Mouse (Mus musculus) frontal cortex, postnatal 14 days (tissue): Measurements from ENCODE around the gene Olfr694.
"Not testable (repeated sequence)": the region's sequence is repeated elsewhere in the genome, so short reads cannot be mapped to it uniquely, and the experiment has no call there.

Source experiments
- DNase-seq, 2 experiments: peaks; one replicate each; pipeline ENCODE4 v3.0.0; 2022; ENCODE audit warnings: low spot score in 2 of 2

The Olfr694 gene

DNA sequence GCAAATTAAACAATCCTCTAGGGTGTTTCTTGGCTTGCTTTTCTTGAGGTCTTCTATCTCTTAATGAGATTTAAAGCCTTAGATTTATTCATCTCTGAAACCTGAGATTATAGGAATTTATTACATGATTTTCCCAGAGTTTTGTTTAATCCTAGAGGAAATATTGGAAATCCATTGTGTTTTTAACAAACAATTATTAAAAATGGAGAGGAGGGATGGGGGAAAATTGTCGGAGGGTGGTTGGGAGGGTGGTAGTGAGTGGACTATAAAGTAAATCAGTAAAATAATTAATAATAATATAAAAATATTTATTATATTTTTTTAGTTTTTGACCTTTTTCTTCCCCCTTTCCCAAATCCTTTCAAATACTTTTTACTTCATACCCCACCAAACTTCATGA lies at the start of gene Olfr694:
Gene Olfr694, minus strand, starts transcription at position 101 of the 400 bp plus-strand sequence.
- DNase-seq = no peak

DNA sequence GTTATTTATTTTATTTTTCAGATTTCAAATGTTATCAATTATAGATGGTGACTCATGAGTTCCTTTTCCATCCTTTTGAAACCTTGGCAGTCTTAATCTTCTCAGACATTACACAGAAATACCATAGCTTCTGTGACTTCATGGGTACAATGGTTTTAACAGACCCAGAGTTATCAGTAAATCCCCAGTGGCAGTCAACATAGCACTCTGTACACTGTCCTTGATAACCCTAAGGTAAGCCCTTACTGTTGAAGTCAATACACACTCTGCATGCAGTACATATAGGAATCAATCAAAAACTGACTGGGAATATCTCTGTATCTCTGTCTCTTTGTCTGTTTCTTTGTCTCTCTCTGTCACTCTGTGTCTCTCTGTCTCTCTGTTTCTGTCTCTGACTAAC lies 45.4 kb upstream of the Olfr694 start:
- no peak for DNase-seq

DNA sequence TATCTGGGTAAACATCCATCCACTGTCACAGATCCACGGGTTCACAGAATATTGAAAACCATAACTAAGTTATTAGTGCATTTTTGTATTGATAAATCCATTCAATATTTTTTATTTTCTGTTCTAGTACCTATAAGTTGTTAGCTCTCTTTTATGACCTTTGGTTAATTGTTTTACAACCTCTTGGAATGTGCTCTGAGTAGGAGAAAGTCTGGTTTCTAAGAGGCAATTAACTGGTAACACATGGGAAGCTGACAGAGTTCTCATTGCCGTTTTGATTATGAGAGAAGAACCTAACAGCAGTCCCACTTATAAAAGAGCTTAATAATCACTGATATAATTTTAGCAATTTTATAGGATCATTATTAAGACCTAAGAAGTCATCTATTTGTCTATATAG lies 42.1 kb upstream of the Olfr694 start:
- no peak for DNase-seq

DNA sequence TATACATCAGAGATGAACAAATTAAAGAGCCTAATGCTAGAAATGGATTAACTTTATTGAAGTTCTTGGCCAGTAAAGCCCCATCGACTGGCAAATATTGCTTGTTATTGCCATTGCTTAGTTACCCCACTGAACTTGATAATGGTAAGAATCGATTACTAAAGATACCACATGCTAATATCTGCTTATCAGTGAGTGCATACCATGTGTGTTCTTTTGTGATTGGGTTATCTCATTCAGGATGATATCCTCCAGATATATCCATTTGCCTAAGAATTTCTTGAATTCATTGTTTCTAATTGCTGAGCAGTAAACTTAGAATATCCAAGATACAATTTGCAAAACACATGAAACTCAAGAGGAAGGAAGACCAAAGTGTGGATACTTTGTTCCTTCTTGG lies 34.0 kb upstream of the Olfr694 start:
- not testable (repeated sequence) for DNase-seq

DNA sequence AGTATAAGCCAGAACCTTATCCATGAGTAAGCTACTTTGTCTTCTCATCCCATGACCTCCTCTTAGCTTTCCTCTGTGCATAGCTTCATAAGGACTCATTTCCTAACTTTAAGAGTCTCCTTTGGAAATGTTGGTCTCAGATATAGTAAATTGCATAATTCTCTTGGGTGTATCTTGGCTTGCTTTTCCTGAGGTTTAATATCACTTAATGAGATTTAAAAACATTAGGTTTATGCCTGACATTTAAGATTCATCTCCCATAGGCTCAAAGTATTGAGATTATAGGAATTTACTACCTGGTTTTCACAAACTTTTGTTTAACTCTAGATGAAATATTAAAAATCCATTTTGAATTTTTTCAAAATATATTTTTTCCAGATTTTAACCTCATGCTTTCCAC lies 24.7 kb upstream of the Olfr694 start, which contains the start of gene Olfr695:
Gene Olfr695, minus strand, starts transcription at position 101 of the 400 bp plus-strand sequence.
- no peak for DNase-seq

DNA sequence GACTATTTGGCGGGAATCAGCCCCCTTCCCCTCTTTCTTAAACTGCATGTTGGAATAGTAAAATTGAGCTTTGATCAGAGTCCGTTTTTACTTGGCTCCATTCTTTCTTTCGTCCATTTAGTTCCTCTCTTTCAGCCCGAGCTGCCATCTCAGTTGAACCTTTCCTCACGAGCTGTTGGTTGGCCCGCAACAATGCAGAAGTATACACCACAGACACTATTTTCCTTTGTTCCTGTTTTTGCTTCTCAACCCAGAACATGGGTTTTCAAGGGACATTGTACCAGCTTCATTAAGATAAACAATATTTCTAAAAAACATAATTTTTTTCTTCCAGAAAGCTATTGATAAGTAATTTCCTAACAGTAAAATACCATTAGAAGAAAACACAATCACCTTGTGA lies 19.8 kb upstream of the Olfr694 start:
- no peak for DNase-seq

DNA sequence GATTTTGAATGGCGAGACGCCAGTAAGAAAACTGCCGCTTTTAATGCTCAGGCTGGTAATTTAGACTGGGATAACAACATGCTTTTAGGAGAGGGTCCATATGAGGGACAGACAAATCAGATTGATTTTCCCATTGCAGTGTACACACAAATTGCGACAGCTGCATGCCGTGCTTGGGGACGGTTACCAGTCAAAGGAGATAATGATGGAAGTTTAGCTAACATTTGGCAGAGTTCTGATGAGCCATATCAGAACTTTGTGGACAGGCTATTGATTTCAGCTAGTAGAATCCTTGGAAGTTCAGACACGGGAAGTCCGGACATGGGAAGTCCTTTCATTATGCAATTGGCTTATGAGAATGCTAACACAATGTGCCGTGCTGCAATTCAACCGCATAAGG lies 16.1 kb upstream of the Olfr694 start:
- DNase-seq = not testable (repeated sequence)

DNA sequence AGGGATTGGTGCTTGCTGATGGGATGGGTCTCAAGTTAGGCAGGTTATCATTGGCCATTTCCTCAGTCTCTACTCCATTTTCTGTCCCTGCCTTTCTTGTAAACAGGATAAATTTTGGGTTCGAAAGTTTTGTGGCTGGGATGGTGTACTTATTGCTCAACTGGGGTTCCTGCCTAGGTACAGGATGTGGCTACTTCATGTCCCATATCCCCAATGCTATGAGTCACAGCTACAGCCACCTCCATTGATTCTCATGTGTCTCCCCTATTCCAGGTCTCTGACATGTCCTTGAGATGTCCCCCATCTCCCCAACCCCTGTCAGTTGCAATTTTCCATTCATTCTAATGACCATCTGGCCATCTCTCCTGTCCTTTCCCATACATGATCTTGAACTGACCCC lies 5.3 kb upstream of the Olfr694 start:
- DNase-seq = no peak

DNA sequence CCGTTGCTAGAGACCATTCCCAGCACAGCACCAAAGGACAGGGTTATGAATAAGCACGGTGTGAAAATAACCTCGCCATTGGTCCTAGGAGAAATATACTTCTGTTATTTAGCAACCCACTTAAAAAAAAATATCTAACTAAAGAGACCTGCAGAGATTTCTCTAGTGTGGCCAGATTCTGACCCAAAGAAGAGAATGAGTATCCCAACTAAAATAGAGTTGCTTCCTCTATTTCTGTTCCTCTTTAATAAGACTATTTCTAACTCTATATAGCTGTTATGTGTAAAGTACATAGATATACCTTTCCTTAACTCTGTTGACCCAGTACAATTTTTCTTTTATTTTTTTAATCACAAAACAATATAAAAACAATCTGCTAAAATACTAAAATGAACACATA lies 1.4 kb upstream of the Olfr694 start:
- no peak for DNase-seq

DNA sequence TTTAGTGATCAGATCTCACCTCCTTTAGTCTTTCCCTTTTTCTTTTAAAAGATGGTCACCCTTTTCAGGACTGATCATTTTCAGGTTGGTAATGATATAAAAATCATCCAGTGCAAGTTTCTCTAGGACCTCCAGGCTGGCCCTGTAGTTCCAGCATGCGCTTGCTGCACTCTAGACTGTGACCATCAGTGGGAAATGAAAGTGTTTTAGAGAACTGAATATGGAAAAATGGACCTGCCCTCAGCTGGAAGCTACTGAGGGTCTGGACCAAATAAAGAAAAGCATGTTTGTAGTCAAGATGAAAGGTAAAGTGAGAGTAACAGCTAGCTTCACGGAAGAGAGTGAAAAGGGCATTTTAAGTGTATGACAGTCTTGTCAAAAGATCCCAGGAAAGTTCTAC lies 6.2 kb downstream of the Olfr694 start:
- no peak for DNase-seq

DNA sequence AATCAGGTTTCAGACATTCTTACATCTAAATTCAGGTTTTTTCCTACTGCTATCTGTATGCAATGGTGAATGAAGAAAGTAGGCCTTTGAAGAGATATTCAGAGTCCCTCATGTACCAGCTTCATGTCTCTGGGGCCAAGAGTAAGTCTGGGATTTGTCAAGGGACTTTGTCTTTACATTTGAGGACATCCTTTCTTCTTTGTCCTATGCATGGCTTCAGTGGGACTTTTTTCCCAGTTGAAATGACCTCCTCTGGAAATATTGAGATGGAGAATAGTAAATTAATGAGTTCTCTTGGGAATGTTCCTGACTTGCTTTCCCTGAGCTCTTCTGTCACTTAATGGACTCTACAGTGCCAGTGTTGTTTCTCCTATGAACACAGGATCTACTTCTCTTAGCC lies 11.1 kb downstream of the Olfr694 start, which contains the start of gene Olfr693:
Gene Olfr693, minus strand, starts transcription at position 101 of the 400 bp plus-strand sequence.
- no peak for DNase-seq

DNA sequence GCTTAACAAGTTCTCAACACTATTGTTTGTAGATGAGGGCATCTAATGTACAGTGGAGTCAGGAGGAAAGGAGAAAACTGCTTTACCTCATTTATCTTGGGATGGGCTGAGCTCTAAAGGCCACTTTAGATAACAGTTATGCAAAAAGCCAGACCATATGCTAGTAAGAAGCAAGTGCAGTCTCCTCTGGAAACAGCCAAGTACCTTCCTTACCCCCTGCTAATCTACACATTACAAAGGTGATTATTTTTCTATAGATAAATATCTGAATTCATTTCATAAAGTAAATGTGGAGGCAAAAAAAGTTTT lies 39.3 kb downstream of the Olfr694 start:
- no peak for DNase-seq

DNA sequence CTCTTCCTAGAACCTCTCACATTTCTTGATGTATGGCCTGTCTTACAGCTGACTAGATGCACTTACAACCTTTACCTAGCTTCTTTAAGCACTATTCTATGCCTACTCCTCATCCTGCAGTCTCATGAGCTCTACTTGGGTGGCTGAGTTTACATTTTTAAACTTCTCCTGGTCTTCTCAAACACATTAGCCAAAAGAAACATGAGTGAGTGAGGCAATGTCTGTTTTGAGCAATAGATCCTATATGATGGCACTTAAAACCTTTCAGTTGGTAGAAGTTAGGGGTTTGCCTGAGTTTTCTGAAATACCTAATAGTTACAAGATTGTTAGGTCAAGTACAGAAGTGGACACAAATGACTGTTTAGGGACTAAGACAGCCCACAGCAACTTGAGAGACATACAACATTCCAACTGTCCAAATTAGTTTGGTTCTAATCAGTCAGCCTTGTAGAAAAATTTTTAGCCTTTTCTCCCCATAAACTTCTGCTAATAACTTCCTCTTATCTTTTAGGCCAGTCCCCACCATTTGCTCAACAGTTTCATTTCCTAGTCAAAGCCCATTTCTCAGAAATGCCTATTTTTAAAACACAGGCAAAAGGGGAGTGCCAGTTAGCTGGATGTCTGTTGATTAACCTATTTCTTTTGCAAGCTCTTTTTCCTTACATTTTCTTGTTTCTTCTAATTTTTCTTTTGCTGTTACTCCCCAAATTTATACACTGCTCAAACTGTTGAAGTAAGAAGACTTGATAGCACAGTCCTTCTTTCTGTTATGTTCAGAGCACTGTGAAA lies 39.9 kb downstream of the Olfr694 start:
- no peak for DNase-seq

DNA sequence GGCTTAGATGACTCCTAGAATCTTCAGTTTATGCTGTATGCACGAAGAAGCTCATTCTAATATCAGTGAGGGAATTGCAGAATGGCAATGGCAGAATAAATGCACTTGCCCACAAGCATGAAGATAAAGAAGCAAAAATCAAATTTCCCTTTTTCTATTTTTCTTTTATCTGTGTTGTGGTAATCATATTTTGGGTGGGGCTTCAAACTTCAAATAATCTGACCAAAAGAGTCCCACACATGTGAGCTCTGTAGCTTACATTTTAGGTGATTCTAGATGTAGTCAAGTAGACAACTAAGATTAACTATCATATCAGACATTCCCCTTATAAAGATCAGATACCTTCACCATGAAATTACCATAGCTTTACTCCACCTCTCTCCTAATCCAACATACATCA lies 41.8 kb downstream of the Olfr694 start:
- DNase-seq = no peak

DNA sequence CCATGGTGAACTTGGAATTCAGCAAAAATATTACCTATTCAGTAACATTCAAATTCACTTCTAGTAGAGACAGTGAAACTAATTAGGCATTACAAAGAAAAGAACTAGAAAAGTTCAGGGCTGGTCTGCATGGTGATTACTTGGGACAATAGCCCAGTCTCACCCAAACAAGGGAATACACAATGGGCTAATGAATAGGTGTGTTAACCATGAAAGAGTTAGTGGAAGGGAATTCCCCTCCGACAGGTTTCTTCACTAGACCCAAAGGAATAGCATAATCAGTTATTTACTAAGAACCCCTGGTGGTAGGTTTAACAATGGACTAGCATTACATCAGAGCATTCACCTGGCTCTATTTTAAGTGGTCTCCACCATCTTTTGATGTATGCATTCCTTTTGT lies 46.4 kb downstream of the Olfr694 start:
- DNase-seq = no peak

DNA sequence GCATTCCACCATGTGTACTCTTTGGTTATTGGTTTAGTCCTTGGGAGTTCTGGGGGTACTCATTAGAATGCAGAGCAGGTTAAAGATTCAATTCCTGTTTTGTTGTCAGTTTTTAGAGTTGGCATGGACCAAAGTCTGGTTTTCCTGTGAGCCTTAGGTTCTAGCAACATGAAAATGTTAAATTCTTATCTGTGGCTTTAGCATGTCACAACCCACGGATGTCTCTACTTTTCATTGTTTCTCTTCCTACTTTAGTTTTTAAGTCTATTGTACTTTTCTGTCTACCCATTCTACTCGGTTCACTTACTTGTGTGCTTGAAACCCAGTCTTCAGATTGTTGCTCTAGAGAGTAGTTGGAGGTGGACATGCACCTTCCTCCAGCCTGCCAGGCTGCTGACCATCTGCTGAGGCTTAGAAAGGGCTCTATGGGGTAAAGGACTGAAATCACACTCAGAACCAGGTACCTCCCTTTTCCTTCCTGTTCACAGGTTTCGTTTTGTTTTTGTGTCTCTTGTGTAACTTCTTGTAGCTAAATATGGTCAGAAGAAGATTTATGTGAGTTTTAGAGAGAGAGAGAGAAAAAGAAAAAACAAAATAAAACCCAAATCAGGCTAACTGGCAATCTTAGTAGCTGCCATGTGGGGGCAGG lies 47.3 kb downstream of the Olfr694 start:
- no peak for DNase-seq

DNA sequence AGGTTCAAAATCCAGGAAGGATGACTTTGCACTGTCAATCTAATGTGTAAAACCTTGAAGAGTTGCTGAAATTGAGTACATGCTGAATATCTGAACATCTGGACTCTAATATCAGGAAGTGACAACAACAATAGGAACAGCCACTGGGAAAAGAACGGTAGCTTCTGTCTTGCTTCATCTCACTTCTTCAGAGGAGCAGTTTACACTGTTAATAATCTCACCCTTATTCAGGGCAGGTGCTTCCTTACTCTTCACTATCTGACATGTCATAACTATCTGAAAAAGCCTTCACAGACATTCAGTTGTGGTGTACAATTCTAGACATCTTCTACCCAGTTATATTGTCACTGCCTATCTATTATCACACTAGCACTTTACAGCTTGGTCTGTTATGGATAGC lies 50.8 kb downstream of the Olfr694 start:
- DNase-seq = no peak

DNA sequence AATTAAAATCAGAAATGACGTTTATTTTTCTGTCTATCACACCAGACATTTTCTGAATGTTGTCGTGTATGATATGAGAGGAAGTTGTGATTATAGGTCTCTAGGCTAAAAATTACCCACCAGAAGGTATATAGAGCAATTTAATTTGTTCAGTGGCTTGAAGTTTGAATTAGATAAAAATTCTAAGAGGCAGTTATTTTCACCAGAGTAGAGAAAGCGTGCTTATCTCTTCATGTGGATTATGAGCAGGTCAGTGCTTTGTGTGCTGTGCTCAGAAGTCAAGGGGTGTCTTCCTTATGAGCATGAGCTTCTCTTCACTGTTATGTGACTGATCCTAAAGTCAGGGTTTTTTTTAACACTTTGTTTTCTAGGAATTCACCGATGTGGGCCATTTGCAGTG lies 56.1 kb downstream of the Olfr694 start:
- DNase-seq = no peak
